Mouse (Mus musculus) liver, adult 2 months (tissue): ENCODE measurements around the gene Nrbf2. TPM values are rescaled to one million over a fixed set of nuclear protein-coding genes. Genes with fewer than 3 reads are reported as not detected.
A peak's percentile ranks its signal among the peaks of the same experiment; 100 is the strongest.

ENCODE experiments used
- DNase-seq: peaks from one replicate; pipeline ENCODE4 v3.0.0-alpha.2; 2011; ENCODE audit warnings: low read depth, low spot score; ENCODE audit errors: extremely low read depth
- H3K27ac ChIP-seq: fragments of 200-500 bp; replicated peaks from 2 replicates; pipeline ENCODE4 v1.5.1; 2012; ENCODE audit warnings: low read depth, mild to moderate bottlenecking, control low read depth, inconsistent platforms, low read length; ENCODE audit not compliant: insufficient read depth
- H3K27me3 ChIP-seq: fragments of 200-500 bp; 2 replicates; pipeline ENCODE4 v1.6.1; 2012; ENCODE audit warnings: mild to moderate bottlenecking, moderate library complexity, low read length, inconsistent platforms; ENCODE audit not compliant: control insufficient read depth, insufficient read depth
- H3K36me3 ChIP-seq: fragments of 200-500 bp; 2 replicates; pipeline ENCODE4 v1.6.1; 2012; ENCODE audit warnings: low read length, inconsistent platforms; ENCODE audit not compliant: control insufficient read depth, insufficient read depth
- H3K4me1 ChIP-seq: fragments of 200-500 bp; 2 replicates; pipeline ENCODE4 v1.6.1; 2011; ENCODE audit warnings: low read length; ENCODE audit not compliant: control insufficient read depth, insufficient read depth
- H3K4me3 ChIP-seq: fragments of 200-500 bp; 2 replicates; pipeline ENCODE4 v1.5.1; 2011; ENCODE audit warnings: low read depth, mild to moderate bottlenecking, control low read depth, low read length, moderate library complexity; ENCODE audit not compliant: insufficient read depth
- H3K79me2 ChIP-seq: fragments of 200-500 bp; 2 replicates; pipeline ENCODE4 v1.6.1; 2012; ENCODE audit warnings: inconsistent platforms, mild to moderate bottlenecking, low read length, moderate library complexity; ENCODE audit not compliant: control insufficient read depth, insufficient read depth
- H3K9ac ChIP-seq: fragments of 200-500 bp; 2 replicates; pipeline ENCODE4 v1.6.1; 2012; ENCODE audit warnings: low read depth, mild to moderate bottlenecking, control low read depth, inconsistent platforms, low read length
- CTCF ChIP-seq: fragments of 200-500 bp; IDR thresholded peaks from 2 replicates; pipeline ENCODE4 v1.5.1; 2011; ENCODE audit warnings: low read depth, low read length, control low read depth
- POLR2A ChIP-seq: fragments of 200-500 bp; IDR thresholded peaks from 2 replicates; pipeline ENCODE4 v1.6.1; 2011; ENCODE audit warnings: low read length, control low read depth; ENCODE audit not compliant: insufficient read depth; ENCODE audit errors: extremely low read depth
- WGBS: fragments of 180-500 bp; shearing (Covaris S2); methylation state at CpG from one replicate; pipeline ENCODE4 v1.1.7; 2018; 5-methylcytosine and 5-hydroxymethylcytosine counted together
- polyA plus RNA-seq: library from polyadenylated mRNA; depleted of rRNA; stranded (reverse); fragments of >200 nt; gene quantifications from 2 replicates; pipeline ENCODE4 v1.2.3, GENCODE M21; 2012
- total RNA-seq: library from RNA; depleted of rRNA; stranded (reverse); fragments of >200 nt; gene quantifications from 2 replicates; pipeline ENCODE4 v1.2.3, GENCODE M21; 2014

Gene Nrbf2
- total and polyA plus RNA-seq, 2 experiments: 11.3 to 13.6 TPM

DNA sequence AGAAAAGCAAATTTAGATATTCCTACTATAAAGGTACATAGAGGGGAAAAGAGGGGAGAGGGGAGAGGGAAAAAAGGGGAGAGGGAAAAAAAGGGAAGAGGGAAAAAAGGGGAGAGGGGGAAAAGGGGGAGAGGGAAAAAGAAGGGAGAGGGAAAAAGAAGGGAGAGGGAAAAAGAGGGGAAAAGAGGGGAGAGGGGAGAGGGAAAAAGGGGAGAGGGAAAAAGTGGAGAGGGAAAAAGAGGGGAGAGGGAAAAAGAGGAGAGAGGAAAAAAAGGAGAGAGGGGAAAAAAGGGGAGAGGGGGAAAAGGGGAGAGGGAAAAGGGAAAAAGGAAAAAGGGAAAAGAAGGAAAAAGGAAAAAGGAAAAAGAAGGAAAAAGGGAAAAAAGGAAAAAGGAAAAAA lies 9.2 kb downstream of the Nrbf2 start:
- peaks cover 5% of the 10 kb centered on the region; the same call in 1 of the 2 replicates for H3K4me1 ChIP-seq
- peaks cover 21% of the 10 kb centered on the region; the same call in 1 of the 2 replicates for H3K79me2 ChIP-seq
- H3K36me3 ChIP-seq: peaks cover 37% of the 10 kb centered on the region
- H3K4me3 ChIP-seq: no peak overlapping the region
- H3K27me3 ChIP-seq: no peaks in the 10 kb centered on the region
- TF ChIP-seq CTCF (no peak), POLR2A (no peak)
- DNase-seq: no peak
- H3K9ac ChIP-seq: no peak overlapping the region
- no peak overlapping the region for H3K27ac ChIP-seq

GRCm38 (mm10) chr10:67264852-67265251 lies 20.3 kb downstream of the Nrbf2 start:
- Histone ChIP-seq H3K4me3 (no peak overlapping the region), H3K27me3 (no peaks in the 10 kb centered on the region), H3K4me1 (no peaks in the 10 kb centered on the region), H3K9ac (no peak overlapping the region), H3K27ac (no peak overlapping the region), H3K79me2 (no peaks in the 10 kb centered on the region), H3K36me3 (peaks cover 26% of the 10 kb centered on the region)
- TF ChIP-seq POLR2A (no peak), CTCF (peak; percentile 45; the same call in 1 of the 2 replicates)
- peak; percentile 53 for DNase-seq
- 82% methylated on average over 1 of the region's 1 CpGs for WGBS

GRCm38 (mm10) chr10:67253115-67253514 lies 32.0 kb downstream of the Nrbf2 start:
- TF ChIP-seq CTCF (no peak), POLR2A (no peak)
- 100% methylated on average over 1 of the region's 1 CpGs for WGBS
- H3K36me3 ChIP-seq: peaks cover 49% of the 10 kb centered on the region
- no peaks in the 10 kb centered on the region for H3K27me3 ChIP-seq
- no peaks in the 10 kb centered on the region for H3K79me2 ChIP-seq
- H3K9ac ChIP-seq: no peak overlapping the region
- 0 out of 2 replicates have a peak, but pooled peaks cover 3% of the 10 kb centered on the region for H3K4me1 ChIP-seq
- no peak for DNase-seq
- H3K4me3 ChIP-seq: no peak overlapping the region
- no peak overlapping the region for H3K27ac ChIP-seq

- TF ChIP-seq CTCF (no peak), POLR2A (no peak)
- Histone ChIP-seq H3K27ac (no peak overlapping the region), H3K79me2 (no peaks in the 10 kb centered on the region), H3K4me1 (0 out of 2 replicates have a peak, but pooled peaks cover 3% of the 10 kb centered on the region), H3K27me3 (no peaks in the 10 kb centered on the region), H3K4me3 (no peak overlapping the region), H3K9ac (no peak overlapping the region), H3K36me3 (peaks cover 53% of the 10 kb centered on the region)
- no peak for DNase-seq
- WGBS: 81% methylated on average over 5 of the region's 5 CpGs
Observed at GRCm38 (mm10) chr10:67252353-67252752, 32.8 kb downstream of the Nrbf2 start.

DNA sequence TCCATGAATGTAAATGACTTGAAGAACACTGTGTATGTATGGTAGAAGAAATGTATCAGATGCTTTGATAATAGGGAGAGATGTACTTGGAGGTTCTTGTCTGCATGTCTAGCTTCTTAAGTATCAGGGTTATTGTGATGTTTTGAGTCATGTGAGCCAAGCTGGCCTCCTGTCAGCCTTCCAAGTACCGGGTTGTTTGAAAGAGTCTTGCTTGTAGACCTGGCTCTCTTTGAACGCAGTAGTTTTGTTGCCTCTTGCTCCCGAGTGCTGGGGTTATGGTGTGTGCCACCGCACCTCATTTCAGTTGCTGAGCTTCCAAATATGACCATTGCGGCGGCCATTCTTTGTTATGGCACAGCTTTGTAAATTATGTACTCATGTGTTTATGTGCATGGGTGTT lies 34.3 kb downstream of the Nrbf2 start:
- peaks cover 54% of the 10 kb centered on the region for H3K36me3 ChIP-seq
- H3K27me3 ChIP-seq: no peaks in the 10 kb centered on the region
- no peak for DNase-seq
- H3K79me2 ChIP-seq: no peaks in the 10 kb centered on the region
- no peak overlapping the region for H3K4me3 ChIP-seq
- H3K27ac ChIP-seq: no peak overlapping the region
- TF ChIP-seq POLR2A (no peak), CTCF (no peak)
- WGBS: 88% methylated on average over 6 of the region's 6 CpGs
- no peak overlapping the region for H3K9ac ChIP-seq
- H3K4me1 ChIP-seq: 0 out of 2 replicates have a peak, but pooled peaks cover 3% of the 10 kb centered on the region

DNA sequence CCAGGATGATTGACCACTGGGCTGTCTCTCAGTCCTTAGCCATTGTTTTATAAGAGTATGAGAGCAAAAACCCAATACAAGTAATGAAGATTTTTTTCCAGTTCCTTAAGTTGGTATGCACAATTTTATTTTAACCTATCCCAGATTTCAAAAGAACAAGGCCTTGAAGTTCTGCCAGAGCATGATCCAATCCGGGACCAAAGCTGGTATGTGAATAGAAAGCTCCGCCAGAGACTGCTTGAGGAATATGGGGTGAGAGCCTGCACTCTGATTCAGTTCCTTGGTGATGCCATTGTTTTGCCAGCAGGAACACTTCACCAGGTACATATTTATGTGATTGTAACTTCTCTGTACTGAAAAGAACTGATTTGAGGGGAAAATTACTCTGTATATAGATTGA lies 35.6 kb downstream of the Nrbf2 start:
- peaks cover 59% of the 10 kb centered on the region for H3K36me3 ChIP-seq
- H3K27ac ChIP-seq: no peak overlapping the region
- no peak overlapping the region for H3K9ac ChIP-seq
- H3K79me2 ChIP-seq: no peaks in the 10 kb centered on the region
- 0 out of 2 replicates have a peak, but pooled peaks cover 3% of the 10 kb centered on the region for H3K4me1 ChIP-seq
- TF ChIP-seq POLR2A (no peak), CTCF (no peak)
- DNase-seq: no peak
- 79% methylated on average over 2 of the region's 2 CpGs for WGBS
- no peaks in the 10 kb centered on the region for H3K27me3 ChIP-seq
- H3K4me3 ChIP-seq: no peak overlapping the region
